Mouse (Mus musculus): ENCODE results near the gene Fam161a. TPM values are rescaled to one million over a fixed set of nuclear protein-coding genes. Genes with fewer than 3 reads are reported as not detected.
"Not testable (repeated sequence)": the region's sequence is repeated elsewhere in the genome, so short reads cannot be mapped to it uniquely, and the experiment has no call there.

Gene Fam161a
- polyA plus RNA-seq, 1 experiment = 5.3 TPM

DNA sequence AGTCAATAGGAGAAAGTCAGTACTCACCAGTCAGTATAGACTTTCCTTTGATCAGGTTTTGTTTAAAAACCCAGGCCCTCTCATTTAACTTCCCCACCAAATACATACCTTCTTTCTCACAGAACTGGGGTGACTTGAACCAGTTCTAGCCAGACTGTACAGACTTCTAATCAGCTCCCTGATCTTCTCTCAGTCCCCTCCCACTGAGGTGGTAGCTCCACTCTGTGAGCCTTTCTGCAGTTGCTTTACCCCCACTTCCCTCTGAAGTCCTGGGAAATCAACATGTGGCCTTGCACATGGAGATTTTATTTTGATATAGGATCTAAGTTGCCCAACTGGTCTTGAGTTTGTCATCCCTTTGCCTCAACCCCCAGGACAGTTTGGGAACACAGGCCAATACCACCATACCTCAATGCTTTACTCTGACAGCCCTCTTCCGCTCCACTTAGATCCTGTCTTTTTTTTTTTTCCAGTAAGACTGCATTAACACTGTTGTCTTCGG lies 57.9 kb downstream of the Fam161a start:
- no peak overlapping the region for H3K27ac ChIP-seq (ENCODE audit: insufficient read depth, low read length)
- TF ChIP-seq CTCF (IDR thresholded peaks at IDR 0.05; ENCODE audit: extremely low read depth, insufficient read depth, low read length) (no peak), POLR2A (IDR thresholded peaks at IDR 0.05; ENCODE audit: extremely low read depth, insufficient read depth, low read length) (no peak)
- no peak overlapping the region for H3K4me3 ChIP-seq (ENCODE audit: insufficient read depth, low read length)
- peaks cover 4% of the 10 kb centered on the region; the same call in 1 of the 2 replicates for H3K4me1 ChIP-seq (ENCODE audit: control insufficient read depth, insufficient read depth, low read length)

DNA sequence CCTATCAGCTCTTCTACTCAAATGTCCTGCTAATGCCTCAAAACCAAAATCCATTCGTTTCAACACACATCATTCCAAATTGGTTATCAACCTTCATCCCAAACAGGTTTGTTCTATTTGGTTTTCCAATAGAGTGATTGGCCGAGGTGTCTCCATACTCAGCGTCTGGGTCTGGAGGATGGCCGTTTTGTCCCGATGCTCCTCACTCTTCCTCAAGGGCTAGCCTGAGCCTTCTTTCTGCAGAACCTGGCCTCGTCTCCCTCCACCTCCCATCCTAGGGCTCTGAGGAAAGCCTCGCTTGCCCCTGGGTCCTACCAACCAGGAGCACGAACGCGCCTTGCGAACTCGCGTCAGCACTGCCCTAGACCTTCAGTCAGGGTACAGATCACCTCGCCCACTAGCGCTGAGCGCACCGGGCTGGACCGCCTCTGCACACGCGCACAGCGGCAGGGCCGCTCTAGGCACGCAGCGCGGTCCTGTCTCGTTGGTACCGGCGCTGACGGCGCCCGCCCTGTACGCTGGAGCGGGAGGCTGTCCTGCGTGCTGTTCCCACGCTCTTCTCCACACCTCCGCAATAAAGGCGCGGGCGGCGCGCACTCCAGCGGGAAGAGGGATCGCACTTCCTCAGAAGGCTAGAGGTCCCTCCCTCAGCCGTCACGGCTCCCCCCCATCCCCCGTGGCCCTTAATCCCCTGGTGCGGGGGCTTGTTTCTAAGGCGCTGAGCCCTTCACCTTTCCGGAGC lies 60.2 kb downstream of the Fam161a start:
- Histone ChIP-seq H3K4me1 (ENCODE audit: control insufficient read depth, insufficient read depth, low read length) (peaks cover 4% of the 10 kb centered on the region; the same call in 1 of the 2 replicates), H3K27ac (ENCODE audit: insufficient read depth, low read length) (peak overlapping the region; percentile 74), H3K4me3 (ENCODE audit: insufficient read depth, low read length) (peak overlapping the region; percentile 74)
- TF ChIP-seq POLR2A (IDR thresholded peaks at IDR 0.05; ENCODE audit: extremely low read depth, insufficient read depth, low read length) (peak; percentile 95), CTCF (IDR thresholded peaks at IDR 0.05; ENCODE audit: extremely low read depth, insufficient read depth, low read length) (no peak)

GRCm38 (mm10) chr11:23068201-23068600 lies 60.9 kb downstream of the Fam161a start:
- peaks cover 4% of the 10 kb centered on the region; the same call in 1 of the 2 replicates for H3K4me1 ChIP-seq (ENCODE audit: control insufficient read depth, insufficient read depth, low read length)
- H3K27ac ChIP-seq (ENCODE audit: insufficient read depth, low read length) = peak overlapping the region; percentile 5; the same call in 1 of the 2 replicates
- H3K4me3 ChIP-seq (ENCODE audit: insufficient read depth, low read length) = peak overlapping the region; percentile 74
- no peak for TF ChIP-seq POLR2A (IDR thresholded peaks at IDR 0.05; ENCODE audit: extremely low read depth, insufficient read depth, low read length)

DNA sequence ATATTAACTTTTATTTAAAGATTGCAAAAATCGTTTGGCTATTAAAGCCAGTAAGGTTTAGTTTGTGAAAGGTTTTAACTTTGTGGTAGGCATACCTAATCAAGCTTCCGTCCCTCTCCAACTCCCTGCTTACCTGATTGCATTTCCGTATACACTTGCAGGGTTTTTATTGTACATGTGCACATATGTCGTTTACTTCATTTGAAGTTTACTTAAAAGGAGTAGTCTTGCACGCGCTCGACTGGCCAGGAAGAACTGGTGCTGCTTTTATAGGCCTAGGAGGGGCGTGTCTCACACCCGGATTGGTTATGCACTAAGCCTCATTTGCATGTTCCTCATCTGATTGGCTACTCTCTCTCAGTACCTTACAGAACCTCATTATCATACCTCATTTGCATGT lies 61.7 kb downstream of the Fam161a start:
- not testable (repeated sequence) for H3K27ac ChIP-seq (ENCODE audit: insufficient read depth, low read length); H3K4me1 ChIP-seq (ENCODE audit: control insufficient read depth, insufficient read depth, low read length); H3K4me3 ChIP-seq (ENCODE audit: insufficient read depth, low read length)

DNA sequence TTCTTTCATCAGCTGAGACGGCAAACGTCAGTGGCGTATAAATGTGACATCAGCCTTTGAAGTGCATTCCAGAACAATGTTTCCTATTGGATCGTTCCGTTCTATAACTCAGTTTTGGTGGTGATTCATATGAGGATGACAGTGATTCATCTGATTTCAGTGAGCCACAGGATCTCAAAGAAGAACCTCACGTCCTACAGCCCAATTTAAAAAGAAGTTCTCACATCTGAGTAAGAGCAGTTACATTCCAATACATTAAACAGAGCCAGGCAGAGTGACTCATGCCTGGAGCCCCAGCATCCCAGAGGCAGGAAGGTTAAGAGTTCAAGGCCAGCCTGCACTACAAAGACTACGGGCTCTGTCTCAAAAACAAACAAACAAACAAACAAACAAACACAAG lies 67.5 kb downstream of the Fam161a start:
- TF ChIP-seq POLR2A (IDR thresholded peaks at IDR 0.05; ENCODE audit: extremely low read depth, insufficient read depth, low read length) = no peak
- no peak for TF ChIP-seq CTCF (IDR thresholded peaks at IDR 0.05; ENCODE audit: extremely low read depth, insufficient read depth, low read length)
- Histone ChIP-seq H3K27ac (ENCODE audit: insufficient read depth, low read length) (no peak overlapping the region), H3K4me3 (ENCODE audit: insufficient read depth, low read length) (no peak overlapping the region), H3K4me1 (ENCODE audit: control insufficient read depth, insufficient read depth, low read length) (no peaks in the 10 kb centered on the region)

DNA sequence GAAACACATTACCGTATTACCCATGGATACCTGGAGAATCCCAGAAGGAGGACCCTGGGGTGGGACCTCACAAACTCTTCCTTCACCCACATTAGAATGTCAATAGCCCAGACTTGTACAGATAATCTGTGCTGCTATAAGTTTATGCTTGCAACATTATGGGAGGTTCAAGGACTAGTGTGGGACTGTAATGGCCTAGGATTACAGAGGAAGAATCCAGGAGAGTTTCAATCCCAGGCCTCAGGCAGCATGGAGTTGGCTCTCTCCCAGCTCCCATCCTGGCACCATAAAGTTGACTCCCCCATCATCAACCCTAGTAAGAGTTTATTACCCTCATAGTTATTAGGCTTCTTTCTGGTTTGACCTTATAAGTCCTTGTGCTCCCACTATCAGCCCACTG lies 71.2 kb downstream of the Fam161a start:
- TF ChIP-seq CTCF (IDR thresholded peaks at IDR 0.05; ENCODE audit: extremely low read depth, insufficient read depth, low read length) (no peak), POLR2A (IDR thresholded peaks at IDR 0.05; ENCODE audit: extremely low read depth, insufficient read depth, low read length) (no peak)

More for the DNA sequence above, 71.2 kb downstream of the Fam161a start:
- no peaks in the 10 kb centered on the region for H3K4me1 ChIP-seq (ENCODE audit: control insufficient read depth, insufficient read depth, low read length)
- H3K27ac ChIP-seq (ENCODE audit: insufficient read depth, low read length) = no peak overlapping the region
- H3K4me3 ChIP-seq (ENCODE audit: insufficient read depth, low read length) = no peak overlapping the region

Other genes starting within 250 kb of the Fam161a start
- 11.2 and 11.4 TPM in 2 replicates for gene B3gnt2, start 146.6 kb upstream of the Fam161a start, polyA plus RNA-seq (2012; rRNA removed)
- 54.6 and 58.5 TPM in 2 replicates for gene Zrsr1, start 35.5 kb upstream of the Fam161a start, polyA plus RNA-seq (2012; rRNA removed)
- gene Gm28048, start 25.4 kb upstream of the Fam161a start, polyA plus RNA-seq (2012; rRNA removed) = 4.5 and 7.3 TPM in 2 replicates
- 39.4 TPM in 2 replicates for gene Commd1, start 25.1 kb upstream of the Fam161a start, polyA plus RNA-seq (2012; rRNA removed)
- gene Cct4, start 17.0 kb upstream of the Fam161a start, polyA plus RNA-seq (2012; rRNA removed) = 62.2 and 64.7 TPM in 2 replicates
- 32.8 and 33.9 TPM in 2 replicates for gene Xpo1, start 248.5 kb downstream of the Fam161a start, polyA plus RNA-seq (2012; rRNA removed)

Data from cortical plate, adult 2 months (tissue).